Mouse (Mus musculus): ENCODE measurements around the gene Rbms3.

Gene Rbms3

DNA sequence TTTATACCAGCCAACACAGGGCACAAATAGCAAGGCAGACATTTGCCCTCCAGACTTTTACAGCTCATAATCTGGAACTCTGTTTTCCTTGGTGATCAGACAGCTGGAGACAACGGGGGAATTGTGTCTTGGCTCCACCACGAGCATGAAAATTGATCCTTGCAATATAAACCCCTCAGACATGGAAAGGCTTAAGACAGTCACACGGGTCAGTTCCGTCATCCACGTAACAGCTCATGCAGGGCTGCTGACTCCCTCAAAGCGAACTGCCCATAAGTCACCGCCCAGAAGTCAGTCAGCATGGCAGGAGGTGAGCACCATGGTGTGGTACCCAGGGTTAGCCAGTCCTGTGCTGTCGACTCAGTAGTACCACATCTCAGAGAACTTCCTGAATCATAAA is 794.8 kb downstream of the Rbms3 start:
- DNase-seq (ENCODE audit: low spot score), result no peak

DNA sequence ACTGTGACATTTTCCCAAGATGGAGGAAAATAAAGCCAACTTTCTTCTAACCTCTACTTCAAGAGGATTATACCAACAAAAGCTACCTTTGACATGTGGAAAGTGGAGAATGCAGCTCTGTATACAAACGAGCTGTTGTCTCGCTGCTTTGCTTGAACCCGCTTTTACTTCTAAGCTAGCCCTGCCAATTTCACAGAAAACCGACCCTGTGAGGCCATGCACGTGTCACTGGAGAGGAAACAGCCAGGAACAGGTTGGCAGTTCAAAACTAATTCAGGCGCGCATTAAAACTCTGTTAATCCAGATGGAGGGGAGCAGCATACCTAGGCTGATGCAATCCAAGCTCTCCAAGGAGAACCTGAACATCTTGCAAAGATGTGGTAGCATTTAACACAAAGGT is 796.0 kb downstream of the Rbms3 start:
- no peak for DNase-seq (ENCODE audit: low spot score)

DNA sequence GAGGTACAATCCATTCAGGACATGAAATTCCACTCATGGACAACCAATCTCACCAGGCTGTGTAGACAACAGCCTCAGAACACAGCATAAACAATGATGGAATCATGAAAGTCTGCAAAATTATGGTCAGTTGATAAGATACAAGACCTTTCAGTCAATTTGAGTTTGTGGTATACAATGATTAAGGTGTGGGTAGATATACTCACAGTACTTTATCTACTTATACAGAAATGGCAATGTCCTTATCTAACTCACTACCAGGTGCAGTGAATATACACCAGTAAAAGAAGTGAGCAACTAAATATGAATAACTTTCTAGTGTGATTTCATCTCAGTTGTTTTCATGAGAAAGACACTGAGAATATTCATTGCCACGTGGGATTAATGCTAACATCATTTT is 796.9 kb downstream of the Rbms3 start:
- no peak for DNase-seq (ENCODE audit: low spot score)

DNA sequence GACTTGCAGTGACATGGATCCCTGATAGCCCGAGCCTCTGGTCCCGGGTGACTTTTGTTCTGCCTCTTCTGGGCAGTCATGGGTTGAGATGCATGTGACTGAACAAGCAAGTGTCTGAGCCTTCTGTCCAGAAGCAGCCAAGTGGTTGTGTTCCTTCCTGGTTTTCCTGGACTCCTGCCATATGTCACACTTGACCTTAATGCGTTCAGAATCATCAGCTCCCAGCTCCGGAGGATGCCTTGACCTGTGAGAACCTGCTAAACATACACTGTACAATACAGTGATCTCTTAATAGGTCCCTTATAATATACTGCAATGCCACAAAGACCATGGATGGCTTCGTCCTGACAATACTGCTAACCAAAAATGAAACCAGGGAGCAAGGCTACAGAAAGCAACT is 798.3 kb downstream of the Rbms3 start:
- DNase-seq (ENCODE audit: low spot score), result peak; percentile 20

DNA sequence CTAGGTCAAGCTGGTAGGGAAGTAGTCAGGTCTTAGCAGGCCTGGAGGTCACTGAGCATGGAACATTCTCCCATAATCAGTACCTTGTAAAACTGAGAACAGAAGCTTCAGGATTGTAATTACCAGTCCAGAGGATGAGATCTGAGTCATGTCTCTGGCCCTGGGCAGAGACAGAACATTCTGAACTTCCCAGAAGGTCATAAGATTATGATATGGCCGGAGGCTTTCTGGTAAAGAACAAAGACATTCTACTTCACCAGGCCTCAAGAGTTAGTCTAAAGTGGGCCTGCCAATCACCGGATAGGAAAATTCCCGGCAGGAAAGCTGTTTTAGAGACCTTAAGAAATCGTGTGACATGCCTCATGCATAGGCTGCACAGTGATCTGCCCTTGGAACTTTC is 799.8 kb downstream of the Rbms3 start:
- DNase-seq (ENCODE audit: low spot score), result no peak

DNA sequence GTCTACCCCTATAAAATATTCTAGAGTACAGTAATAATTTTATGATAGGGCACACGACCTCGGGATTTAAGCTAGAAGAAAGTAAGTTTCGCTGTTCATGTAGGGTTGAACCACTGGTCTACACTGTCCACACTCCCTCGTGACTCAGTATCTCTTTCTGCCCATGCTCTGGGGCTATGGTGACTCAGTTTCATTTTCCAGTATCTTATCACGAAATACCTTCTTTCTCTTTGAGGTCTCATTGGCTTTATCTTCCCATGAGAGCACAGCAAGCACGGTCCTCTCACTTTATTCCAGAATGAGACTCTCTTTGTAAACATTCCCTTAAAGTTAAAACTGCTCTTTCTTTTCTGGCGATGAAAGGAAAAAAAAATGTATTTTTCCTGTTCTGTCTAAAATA is 808.1 kb downstream of the Rbms3 start:
- no peak for DNase-seq (ENCODE audit: low spot score)

DNA sequence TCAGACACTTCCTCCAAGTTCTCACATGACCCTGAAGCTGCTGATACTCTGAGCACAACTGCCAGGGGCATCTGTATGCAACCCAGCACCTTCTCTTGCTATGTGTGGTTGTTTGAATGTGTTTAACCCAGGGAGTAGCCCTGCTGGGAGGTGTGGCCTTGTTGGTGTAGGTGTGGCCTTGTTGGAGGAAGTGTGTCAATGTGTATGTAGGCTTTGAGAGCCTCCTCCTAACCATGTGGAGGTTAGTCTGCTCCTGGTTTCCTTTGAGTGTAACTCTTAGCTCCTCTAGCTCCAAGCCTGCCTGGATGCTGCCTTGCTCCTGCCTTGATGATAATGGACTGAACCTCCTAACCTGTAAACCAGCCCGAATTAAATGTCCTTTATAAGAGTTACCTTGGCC is 812.5 kb downstream of the Rbms3 start:
- no peak for DNase-seq (ENCODE audit: low spot score)

DNA sequence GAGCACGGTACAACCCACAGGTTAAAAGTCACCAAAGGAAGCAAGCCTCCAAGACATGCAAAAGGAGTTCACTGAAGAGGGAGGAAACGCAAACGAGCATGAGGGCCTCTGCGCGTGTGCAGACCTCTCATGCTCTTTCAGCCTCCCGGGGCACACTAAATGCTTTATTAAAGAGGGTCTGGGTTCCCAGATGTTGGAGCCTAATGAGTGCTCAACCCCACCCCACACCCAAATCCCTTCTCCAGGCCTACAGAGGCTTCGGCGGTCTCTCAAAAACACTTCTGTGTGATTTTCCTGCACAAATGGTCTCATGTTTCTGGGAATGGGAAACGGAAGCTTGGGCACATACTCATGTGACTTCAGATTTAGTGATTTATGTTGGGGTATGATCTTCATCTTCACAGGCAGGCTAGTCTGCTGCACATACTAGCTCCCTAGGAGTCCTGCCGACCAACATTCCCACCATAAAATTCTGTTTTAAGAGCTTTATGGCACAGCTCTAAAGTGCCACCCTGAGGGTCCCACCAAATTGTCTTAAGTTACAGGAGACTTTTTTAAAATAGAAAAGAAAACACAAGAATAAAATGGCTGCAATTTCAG is 815.1 kb downstream of the Rbms3 start:
- DNase-seq (ENCODE audit: low spot score), result no peak

DNA sequence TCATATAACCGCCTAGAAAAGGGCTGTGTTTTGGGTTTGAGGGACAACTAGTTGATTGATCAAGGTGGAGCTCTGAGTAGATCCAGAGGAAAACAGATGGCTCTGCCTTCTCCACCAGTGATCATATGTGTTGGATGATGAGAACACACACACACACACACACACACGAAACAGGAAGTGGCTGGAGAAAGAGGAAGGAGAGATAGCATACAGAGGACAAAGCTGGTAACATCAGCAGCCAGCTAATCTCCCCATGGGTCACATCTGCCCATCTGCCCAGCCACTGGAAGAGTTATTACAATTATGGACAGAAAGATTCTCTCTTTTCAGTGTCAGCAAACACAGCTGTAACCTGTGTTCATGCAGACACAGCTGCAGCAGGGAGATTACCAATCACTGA is 816.3 kb downstream of the Rbms3 start:
- no peak for DNase-seq (ENCODE audit: low spot score)

DNA sequence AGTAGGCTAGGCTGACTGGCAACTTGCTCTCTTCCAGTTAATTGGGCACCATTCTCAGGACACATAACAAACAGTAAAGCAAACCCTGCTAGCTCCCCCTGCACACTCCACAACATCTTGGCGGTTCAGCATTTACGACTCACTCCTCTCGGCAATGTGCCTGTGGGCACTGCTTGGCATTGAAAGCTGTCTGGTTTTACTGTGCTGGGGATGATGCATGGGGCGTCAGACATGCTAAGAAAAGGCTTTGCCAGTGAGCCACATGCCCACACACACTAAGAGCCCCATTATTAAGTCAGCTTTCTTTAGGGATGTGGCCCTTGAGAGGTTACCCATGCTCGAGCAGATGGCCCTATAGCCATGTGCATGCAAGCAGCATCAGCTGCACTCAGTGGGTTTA is 820.5 kb downstream of the Rbms3 start:
- no peak for DNase-seq (ENCODE audit: low spot score)

DNA sequence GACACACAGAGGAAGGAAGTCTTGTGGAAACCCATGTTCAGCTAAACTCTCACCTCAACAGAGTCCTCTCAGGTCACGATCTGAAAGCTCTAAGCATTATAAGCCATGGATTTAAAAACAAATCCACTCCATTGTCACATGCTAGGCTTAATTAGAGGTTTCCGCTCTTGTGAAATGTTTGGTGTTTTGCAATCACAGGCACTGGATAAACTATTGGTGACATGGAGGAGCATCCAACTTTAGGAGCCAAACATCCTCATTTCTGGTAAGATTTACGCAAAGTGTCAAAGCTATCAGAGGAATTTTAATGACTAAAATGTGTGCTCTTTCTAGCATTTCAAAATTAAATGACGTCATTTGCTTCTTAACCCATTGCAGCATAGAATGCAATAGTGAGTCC is 821.3 kb downstream of the Rbms3 start:
- DNase-seq (ENCODE audit: low spot score), result peak; percentile 71

DNA sequence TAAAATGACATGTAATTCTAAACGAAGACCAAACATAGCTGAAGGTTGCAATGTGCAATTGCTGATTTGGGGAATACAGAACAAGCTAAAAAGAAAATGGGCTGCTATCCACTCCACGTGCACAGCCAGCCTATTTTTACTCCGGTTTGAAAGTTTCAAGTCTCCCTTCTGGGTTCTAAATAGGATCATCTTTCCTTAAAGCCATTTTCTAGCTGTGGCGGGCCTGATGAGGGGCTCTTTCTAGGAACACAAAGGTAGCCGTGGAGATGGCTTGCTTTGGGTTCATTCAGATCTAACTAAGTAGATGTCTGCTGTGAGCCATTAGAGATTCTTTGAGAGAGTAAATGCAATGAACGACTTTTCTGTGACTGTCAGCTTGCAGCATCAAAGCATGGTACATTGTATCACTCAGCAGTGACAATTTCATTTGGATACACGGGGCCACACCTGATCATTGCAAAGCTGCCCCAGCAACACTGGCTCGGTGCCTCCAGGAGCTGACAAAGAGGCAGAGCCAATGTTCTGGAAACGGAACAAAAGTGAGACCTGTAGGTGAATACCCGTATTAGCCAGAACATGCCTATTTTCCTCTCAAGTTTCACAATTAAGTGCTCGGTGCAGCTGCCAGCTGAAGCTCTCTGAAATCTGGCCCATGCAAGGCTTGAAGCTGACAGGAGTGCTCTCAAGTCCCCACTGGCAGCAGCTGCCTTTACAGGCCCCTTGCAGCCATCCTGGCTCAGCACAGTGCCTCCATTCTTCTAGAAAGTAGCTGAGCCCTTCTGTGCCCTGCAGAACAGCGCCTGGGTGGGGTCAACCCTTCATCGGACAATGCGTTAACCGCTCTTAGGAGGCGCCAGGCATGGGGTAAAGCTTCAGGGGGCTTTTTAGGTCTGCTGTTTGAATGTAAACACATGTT is 822.3 kb downstream of the Rbms3 start:
- DNase-seq (ENCODE audit: low spot score), result no peak

DNA sequence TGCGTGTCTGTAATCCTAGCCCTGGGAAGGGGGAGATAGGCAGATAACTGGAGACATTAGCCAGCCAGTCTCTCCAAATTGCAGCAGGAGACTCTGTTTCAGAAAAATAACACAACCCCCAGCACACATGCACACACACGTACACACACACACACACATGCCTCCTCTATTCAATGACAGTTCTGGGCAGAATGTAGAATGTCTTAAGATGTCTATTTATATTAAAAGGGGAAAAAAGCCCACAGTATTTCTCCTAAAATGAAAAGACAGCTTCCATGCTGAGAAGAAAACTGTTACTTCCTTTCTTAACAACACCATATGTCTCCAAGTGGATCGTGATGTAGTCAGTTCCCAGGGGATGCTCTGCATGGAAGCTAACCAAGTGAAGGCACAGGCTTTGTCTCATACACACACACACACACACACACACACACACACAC is 826.4 kb downstream of the Rbms3 start:
- DNase-seq (ENCODE audit: low spot score), result no peak

DNA sequence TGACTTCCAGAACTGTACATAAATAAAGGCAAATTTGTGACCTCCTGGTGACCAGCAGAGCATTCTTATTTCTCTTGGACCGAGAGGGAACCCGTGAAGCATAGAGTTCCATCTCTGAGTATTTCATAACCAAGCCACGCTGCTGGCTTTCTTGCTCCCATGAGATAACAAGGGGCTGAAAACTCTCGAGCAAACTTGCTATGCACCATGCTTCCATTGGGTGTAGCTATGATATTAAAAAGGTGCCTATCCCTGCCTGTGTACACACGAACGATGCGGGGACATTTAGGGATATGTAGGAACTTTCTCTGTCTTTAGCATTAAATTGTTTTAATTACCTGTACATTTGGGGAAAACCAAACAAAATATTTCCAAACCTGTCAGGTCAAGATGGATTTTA is 827.1 kb downstream of the Rbms3 start:
- DNase-seq (ENCODE audit: low spot score), result peak; percentile 21

DNA sequence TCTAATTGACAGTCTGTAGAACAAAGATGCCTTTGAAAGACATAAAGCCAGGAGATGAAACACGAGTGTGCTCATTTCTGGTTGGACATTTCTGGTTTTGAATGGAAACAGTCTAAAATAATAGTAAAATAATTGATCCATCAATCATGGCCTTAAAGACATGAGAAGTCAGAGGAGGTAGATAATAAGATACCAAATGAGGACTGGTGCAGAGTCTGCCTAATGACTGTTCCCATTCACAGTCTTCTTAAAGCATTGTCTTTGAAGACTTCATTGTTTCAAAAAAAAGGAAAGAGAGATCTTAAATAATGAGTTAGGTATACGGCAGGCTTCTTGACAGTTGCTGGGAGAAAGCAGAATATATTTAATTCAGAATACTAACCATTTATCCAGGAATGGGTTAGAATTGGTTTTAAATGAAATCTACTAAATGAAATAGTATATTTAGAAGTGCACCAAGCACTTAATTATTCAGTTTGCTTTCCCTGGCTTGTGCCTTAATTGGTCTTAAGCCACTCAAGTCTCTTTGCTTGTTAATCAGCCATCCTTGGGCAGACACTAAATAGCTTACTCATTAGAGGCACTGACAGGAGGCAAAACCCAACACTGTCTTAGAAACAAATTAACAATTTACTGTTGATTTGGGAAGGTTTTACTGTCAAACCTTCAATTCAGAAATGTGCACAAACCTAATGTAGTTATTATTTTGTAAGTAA is 834.3 kb downstream of the Rbms3 start:
- DNase-seq (ENCODE audit: low spot score), result no peak

DNA sequence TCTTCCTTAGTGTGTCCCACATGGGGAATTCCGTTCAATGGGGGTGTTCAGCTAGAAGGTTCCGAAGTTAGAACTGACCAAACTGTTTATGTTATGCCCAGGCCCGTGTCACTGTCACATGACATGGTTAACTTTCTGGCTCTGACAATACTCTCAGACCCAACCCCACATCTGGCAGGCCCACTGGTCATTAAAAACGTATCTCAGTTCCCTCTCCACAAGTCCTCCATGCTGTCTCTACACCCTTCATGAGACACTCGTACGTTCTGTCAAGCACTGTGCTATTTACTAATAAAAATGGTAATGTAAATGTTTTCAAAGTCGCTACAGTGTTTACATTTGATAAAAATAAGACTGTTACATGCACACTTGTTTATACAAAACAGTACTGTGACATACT is 837.9 kb downstream of the Rbms3 start:
- DNase-seq (ENCODE audit: low spot score), result no peak

DNA sequence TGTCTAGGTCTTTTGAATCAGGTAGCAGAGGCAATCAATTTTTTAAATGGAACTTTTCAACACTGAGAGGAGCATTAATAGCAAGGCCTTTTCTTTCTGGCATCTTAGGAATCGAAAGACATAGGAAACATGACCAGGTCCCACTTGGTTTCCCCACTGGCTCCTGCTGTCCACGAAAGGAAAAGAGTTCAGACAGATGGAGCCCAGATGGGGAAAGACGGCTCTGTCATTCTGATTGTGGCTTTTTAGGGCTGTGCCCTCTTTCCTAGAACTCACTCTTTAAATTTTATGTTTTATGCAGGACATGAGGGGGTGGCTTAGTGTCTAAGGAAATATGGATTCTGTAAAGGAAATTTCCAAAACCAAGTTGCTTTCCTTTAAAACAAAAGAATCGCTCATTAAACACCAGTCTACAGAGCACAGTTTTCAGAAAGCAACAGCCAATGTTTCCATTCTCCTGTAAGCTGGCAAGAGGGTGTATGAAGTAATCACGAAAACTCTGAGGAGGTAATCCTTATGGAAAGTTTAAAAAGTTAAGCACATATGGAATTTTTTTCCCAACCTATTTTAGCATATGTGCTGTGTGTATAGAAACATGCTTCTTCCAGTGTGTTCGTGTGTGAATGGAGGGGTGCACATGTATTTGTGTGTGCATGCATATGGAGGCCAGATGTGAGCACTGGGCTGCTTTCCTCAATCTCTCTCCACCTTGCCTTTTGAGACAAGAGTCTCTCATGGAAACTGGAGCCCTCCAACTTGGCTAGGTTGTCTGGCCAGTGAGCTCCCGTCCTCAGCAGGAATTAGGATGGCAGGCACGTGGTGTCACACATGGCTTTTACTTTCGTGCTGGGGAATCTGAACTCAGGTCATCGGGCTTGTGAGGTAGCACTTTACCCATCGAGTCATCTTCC is 843.3 kb downstream of the Rbms3 start:
- no peak for DNase-seq (ENCODE audit: low spot score)

DNA sequence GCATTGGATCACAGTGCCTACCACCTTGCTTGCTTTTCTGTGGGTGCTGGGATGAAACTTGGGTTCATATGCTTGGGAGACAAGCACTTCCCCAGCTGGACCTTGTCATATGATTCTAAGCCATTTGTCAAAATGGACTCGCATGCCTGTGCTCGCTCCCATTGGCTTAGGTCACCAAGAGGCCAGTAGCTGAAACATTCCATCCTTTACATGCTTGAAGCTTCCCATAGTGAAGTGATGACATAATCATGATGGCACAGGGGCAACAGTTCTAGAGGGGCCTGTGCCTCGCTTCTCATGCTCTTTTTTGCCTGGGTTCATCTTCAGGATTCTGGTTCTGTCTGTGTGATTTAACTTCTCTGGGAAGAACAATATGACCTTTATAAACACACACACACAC is 857.9 kb downstream of the Rbms3 start:
- no peak for DNase-seq (ENCODE audit: low spot score)

DNA sequence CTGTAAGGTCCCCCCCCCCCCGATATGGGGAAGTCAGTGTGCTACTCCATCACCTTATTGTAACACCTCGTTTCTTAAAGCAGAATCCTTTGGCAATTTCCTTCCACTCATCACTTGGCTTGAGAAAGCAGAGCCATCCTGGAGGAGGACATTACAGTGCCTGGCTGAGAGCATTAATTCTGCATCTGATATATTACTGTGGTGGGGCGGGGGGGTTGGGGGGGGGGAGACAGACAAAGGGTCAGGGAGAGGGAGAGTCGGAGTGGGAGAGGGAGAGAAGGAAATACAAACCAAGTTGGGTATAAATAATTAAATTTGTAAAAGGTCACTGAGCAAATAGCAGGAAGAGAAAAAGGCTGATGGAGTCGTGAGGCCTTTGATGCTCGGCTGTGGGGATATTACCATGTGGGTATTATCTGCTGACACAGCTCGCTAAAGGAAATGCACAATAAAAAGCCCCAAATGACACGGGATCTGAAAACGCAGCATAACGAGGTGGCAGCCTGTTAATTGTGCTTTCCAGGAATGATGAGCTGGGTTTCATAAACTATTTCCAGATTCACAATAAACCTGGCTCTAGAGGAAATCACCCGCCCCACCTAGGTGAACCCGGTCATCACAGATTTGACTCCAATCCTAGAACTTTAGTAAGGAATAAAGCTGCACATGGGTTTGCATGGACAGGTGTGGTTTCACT is 860.2 kb downstream of the Rbms3 start:
- DNase-seq (ENCODE audit: low spot score), result no peak

DNA sequence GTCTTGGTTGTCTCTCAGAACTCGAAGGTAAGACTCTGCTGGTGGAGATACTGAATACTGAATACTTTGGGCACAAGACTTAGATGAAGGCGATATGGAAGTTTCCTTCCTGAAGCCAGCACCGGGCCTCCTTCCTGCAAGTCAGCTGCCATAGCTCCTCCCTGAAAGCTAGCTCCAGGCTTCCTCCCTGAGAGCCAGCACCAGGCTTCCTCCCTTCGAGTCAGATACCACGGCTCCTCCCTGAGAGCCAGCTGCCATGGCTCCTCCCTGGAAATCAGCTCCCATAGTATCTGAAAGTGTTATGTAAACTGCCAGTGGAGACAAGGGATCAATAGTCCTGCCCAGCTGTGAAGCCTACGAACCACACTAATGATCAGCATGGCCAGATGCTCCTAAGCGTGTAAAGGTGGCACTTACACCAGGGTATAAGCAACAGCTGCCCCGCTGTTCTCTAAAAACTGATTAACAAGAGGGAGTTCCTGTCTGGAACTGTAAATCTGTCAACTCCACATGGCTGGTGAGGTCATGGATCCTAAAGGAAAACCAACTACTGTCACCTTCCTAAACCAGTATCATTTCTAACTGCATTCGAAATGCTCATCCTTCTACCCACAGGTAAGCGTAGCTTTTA is 867.2 kb downstream of the Rbms3 start:
- DNase-seq (ENCODE audit: low spot score), result no peak

Measured in adipocyte (in vitro differentiated cells).